Mouse (Mus musculus) MEL (cell line): ENCODE results near the gene Stag2. TPM values are rescaled to one million over a fixed set of nuclear protein-coding genes. Genes with fewer than 3 reads are reported as not detected.

Source experiments
- DNase-seq: peaks from one replicate; pipeline ENCODE4 v3.0.0; 2011; ENCODE audit warnings: low read depth, low spot score
- H3K27ac ChIP-seq: 2 replicates; pipeline ENCODE4 v1.5.1; 2012; ENCODE audit warnings: low read depth, mild to moderate bottlenecking, control low read depth, low read length, moderate library complexity; ENCODE audit not compliant: control insufficient read depth
- H3K27me3 ChIP-seq, 2 experiments: fragments of 150-350 bp in 1 of 2; sonication (generic) in 1 of 2; 2 replicates each; pipeline ENCODE4 v1.6.1; 2012; ENCODE audit warnings: low read length in 2 of 2, mild to moderate bottlenecking in 2 of 2, improper control_type of control experiment in 1 of 2, moderate library complexity in 1 of 2; ENCODE audit not compliant: insufficient read depth in 2 of 2, control insufficient read depth in 1 of 2
- H3K36me3 ChIP-seq, 2 experiments: 2 replicates each; pipeline ENCODE4 v1.6.1; 2012 to 2014; ENCODE audit warnings: low read length in 2 of 2, improper control_type of control experiment in 1 of 2, inconsistent platforms in 1 of 2, mild to moderate bottlenecking in 1 of 2; ENCODE audit not compliant: insufficient read depth in 2 of 2, control insufficient read depth in 1 of 2
- H3K4me1 ChIP-seq, 2 experiments: fragments of 150-350 bp in 1 of 2; sonication (generic) in 1 of 2; 2 replicates each; pipeline ENCODE4 v1.6.1; 2012; ENCODE audit warnings: low read length in 2 of 2, improper control_type of control experiment in 1 of 2, mild to moderate bottlenecking in 1 of 2; ENCODE audit not compliant: insufficient read depth in 2 of 2, control insufficient read depth in 1 of 2
- H3K4me3 ChIP-seq, 2 experiments: fragments of 150-350 bp in 1 of 2; sonication (generic) in 1 of 2; 2 replicates each; pipeline ENCODE4 v1.5.1; 2012; ENCODE audit warnings: low read depth in 2 of 2, low read length in 2 of 2, mild to moderate bottlenecking in 2 of 2, moderate library complexity in 2 of 2, control low read depth in 1 of 2, improper control_type of control experiment in 1 of 2; ENCODE audit not compliant: control insufficient read depth in 1 of 2, insufficient read depth in 1 of 2
- H3K79me2 ChIP-seq: 2 replicates; pipeline ENCODE4 v1.6.1; 2012; ENCODE audit warnings: mild to moderate bottlenecking, low read length, moderate library complexity; ENCODE audit not compliant: control insufficient read depth, poor library complexity, insufficient read depth
- H3K9ac ChIP-seq: 2 replicates; pipeline ENCODE4 v1.6.1; 2012; ENCODE audit warnings: low read depth, mild to moderate bottlenecking, control low read depth, low read length, moderate library complexity; ENCODE audit not compliant: control insufficient read depth, poor library complexity, severe bottlenecking
- H3K9me3 ChIP-seq: fragments of 150-350 bp; sonication (generic); replicated peaks from 2 replicates; pipeline ENCODE4 v1.6.1; 2012; ENCODE audit warnings: mild to moderate bottlenecking, low read length, improper control_type of control experiment, moderate library complexity; ENCODE audit not compliant: insufficient read depth
- BHLHE40 ChIP-seq: IDR thresholded peaks from 2 replicates; pipeline ENCODE4 v1.6.1; 2012; ENCODE audit warnings: low read depth, mild to moderate bottlenecking, inconsistent platforms, low read length, improper control_type of control experiment, borderline replicate concordance
- CTCF ChIP-seq, 3 experiments: IDR thresholded peaks in 2 of 3; conservative IDR thresholded peaks in 1 of 3; 2 replicates each; pipeline ENCODE4 v1.5.1; 2011 to 2012; ENCODE audit warnings: low read length in 3 of 3, low read depth in 2 of 3, mild to moderate bottlenecking in 2 of 3, improper control_type of control experiment in 1 of 3, inconsistent platforms in 1 of 3, mixed read lengths in 1 of 3, moderate library complexity in 1 of 3; ENCODE audit not compliant: control insufficient read depth in 1 of 3, insufficient read depth in 1 of 3, poor library complexity in 1 of 3, severe bottlenecking in 1 of 3
- E2F4 ChIP-seq: IDR thresholded peaks from 2 replicates; pipeline ENCODE4 v1.6.1; 2011; ENCODE audit warnings: low read depth, low read length, improper control_type of control experiment, borderline replicate concordance
- ELF1 ChIP-seq: IDR thresholded peaks from 2 replicates; pipeline ENCODE4 v1.6.1; 2014; ENCODE audit warnings: low read depth, mild to moderate bottlenecking, inconsistent platforms, low read length, improper control_type of control experiment, moderate library complexity
- ETS1 ChIP-seq: IDR thresholded peaks from 2 replicates; pipeline ENCODE4 v1.6.1; 2012; ENCODE audit warnings: low read depth, mild to moderate bottlenecking, inconsistent platforms, low read length, improper control_type of control experiment, moderate library complexity
- GATA1 ChIP-seq: IDR thresholded peaks from 2 replicates; pipeline ENCODE4 v1.6.1; 2011; ENCODE audit warnings: low read depth, low read length, improper control_type of control experiment
- HCFC1 ChIP-seq: IDR thresholded peaks from 2 replicates; pipeline ENCODE4 v1.6.1; 2012; ENCODE audit warnings: low read depth, mild to moderate bottlenecking, inconsistent platforms, low read length, improper control_type of control experiment, moderate library complexity
- MAFK ChIP-seq: IDR thresholded peaks from 2 replicates; pipeline ENCODE4 v1.6.1; 2011; ENCODE audit warnings: low read depth, mild to moderate bottlenecking, low read length, improper control_type of control experiment, borderline replicate concordance
- MAZ ChIP-seq: IDR thresholded peaks from 2 replicates; pipeline ENCODE4 v1.6.1; 2012; ENCODE audit warnings: low read depth, mild to moderate bottlenecking, inconsistent platforms, low read length, improper control_type of control experiment
- MXI1 ChIP-seq: IDR thresholded peaks from 2 replicates; pipeline ENCODE4 v1.6.1; 2011; ENCODE audit warnings: mild to moderate bottlenecking, low read depth, low read length, improper control_type of control experiment
- MYC ChIP-seq: IDR thresholded peaks from 2 replicates; pipeline ENCODE4 v1.6.1; 2011; ENCODE audit warnings: low read depth, mild to moderate bottlenecking, low read length, improper control_type of control experiment, moderate library complexity
- POLR2AphosphoS5 ChIP-seq: IDR thresholded peaks from 2 replicates; pipeline ENCODE4 v1.6.1; 2012; ENCODE audit warnings: low read depth, borderline replicate concordance, mild to moderate bottlenecking, inconsistent platforms, low read length, moderate library complexity, mixed read lengths
- RCOR1 ChIP-seq: IDR thresholded peaks from 2 replicates; pipeline ENCODE4 v1.6.1; 2012; ENCODE audit warnings: low read depth, mild to moderate bottlenecking, inconsistent platforms, low read length, improper control_type of control experiment
- TBP ChIP-seq: IDR thresholded peaks from 2 replicates; pipeline ENCODE4 v1.8.0; 2011; ENCODE audit warnings: low read depth, low read length, improper control_type of control experiment
- UBTF ChIP-seq: IDR thresholded peaks from 2 replicates; pipeline ENCODE4 v1.6.1; 2012; ENCODE audit warnings: low read depth, mild to moderate bottlenecking, inconsistent platforms, low read length, improper control_type of control experiment, moderate library complexity, borderline replicate concordance; ENCODE audit not compliant: insufficient read depth
- USF1 ChIP-seq: IDR thresholded peaks from 2 replicates; pipeline ENCODE4 v1.6.1; 2014; ENCODE audit warnings: low read depth, mild to moderate bottlenecking, inconsistent platforms, low read length, improper control_type of control experiment, moderate library complexity
- ZMIZ1 ChIP-seq: IDR thresholded peaks from 2 replicates; pipeline ENCODE4 v1.6.1; 2012; ENCODE audit warnings: low read depth, mild to moderate bottlenecking, inconsistent platforms, low read length, improper control_type of control experiment, moderate library complexity
- ZNF384 ChIP-seq: IDR thresholded peaks from 2 replicates; pipeline ENCODE4 v1.6.1; 2012; ENCODE audit warnings: low read depth, mild to moderate bottlenecking, inconsistent platforms, low read length, improper control_type of control experiment
- polyA plus RNA-seq, 2 experiments: library from polyadenylated mRNA; stranded (reverse) in 1 of 2; unstranded in 1 of 2; fragments of >175 nt in 1 of 2; fragments of >200 nt in 1 of 2; gene quantifications; 2 replicates each; pipeline versions ENCODE4 v1.2.1 to v1.2.4; 2012; ENCODE audit warnings: low replicate concordance in 2 of 2, low read depth in 1 of 2; ENCODE audit not compliant: insufficient read length in 2 of 2, insufficient read depth in 1 of 2, missing spikeins in 1 of 2
- total RNA-seq: library from RNA; depleted of rRNA; stranded (reverse); fragments of 300-350 nt; gene quantifications from 2 replicates; pipeline ENCODE4 v1.2.3, GENCODE M21; 2012

The Stag2 gene
- total and polyA plus RNA-seq, 3 experiments = 18.0 to 22.9 TPM; not detected in 1

GRCm38 (mm10) chrX:42153056-42153455, 3.9 kb downstream of the Stag2 start:
- TF ChIP-seq ETS1 = 0 out of 2 replicates have a peak, but pooled peaks have one; percentile 9
- peak; percentile 61; the same call in 1 of the 2 replicates for TF ChIP-seq BHLHE40
- 0 out of 2 replicates have a peak, but pooled peaks have one; percentile 9 for TF ChIP-seq GATA1
- no peak for TF ChIP-seq RCOR1
- no peak for TF ChIP-seq MXI1
- peaks cover 1 to 8% of the 10 kb centered on the region in 2 experiments; a peak in 3 of 4 replicates for H3K4me1 ChIP-seq
- H3K27me3 ChIP-seq = no peaks in the 10 kb centered on the region
- no peak overlapping the region; the same call in none of the 2 replicates for H3K27ac ChIP-seq
- no peak for DNase-seq
- no peaks in the 10 kb centered on the region for H3K9me3 ChIP-seq
- peak overlapping the region; percentile 64 to 88 for H3K4me3 ChIP-seq
- H3K9ac ChIP-seq = peak overlapping the region; percentile 99
- peaks cover 0 to 12% of the 10 kb centered on the region in 2 experiments; a peak in 3 of 4 replicates for H3K36me3 ChIP-seq
- H3K79me2 ChIP-seq = peaks cover 59% of the 10 kb centered on the region

GRCm38 (mm10) chrX:42165455-42165854, 16.3 kb downstream of the Stag2 start:
- Histone ChIP-seq H3K79me2 (peaks cover 55% of the 10 kb centered on the region), H3K9me3 (no peaks in the 10 kb centered on the region), H3K27me3 (no peaks in the 10 kb centered on the region), H3K4me3 (no peak overlapping the region), H3K9ac (no peak overlapping the region), H3K36me3 (peaks cover 6 to 18% of the 10 kb centered on the region in 2 experiments; a peak in 3 of 4 replicates), H3K4me1 (peaks cover 0 to 6% of the 10 kb centered on the region in 2 experiments; a peak in 2 of 4 replicates), H3K27ac (no peak overlapping the region)
- peak; percentile 27 for DNase-seq
- TF ChIP-seq POLR2AphosphoS5 (no peak), CTCF (IDR thresholded peaks at IDR 0.05 in 2 of 3, conservative IDR thresholded peaks at IDR 0.05 in 1 of 3; ENCODE audit: control insufficient read depth in 1 of 3, insufficient read depth in 1 of 3, low read depth in 2 of 3, low read length in 3 of 3, poor library complexity in 1 of 3, severe bottlenecking in 1 of 3) (no peak), ZMIZ1 (no peak), TBP (no peak), ELF1 (no peak), UBTF (no peak), HCFC1 (no peak), USF1 (no peak), E2F4 (no peak), ZNF384 (no peak), MAZ (no peak), MYC (no peak), MAFK (no peak)
